Mouse (Mus musculus) hindbrain, embryonic 10.5 days (tissue): ENCODE results near the gene Ccdc130. TPM values are rescaled to one million over a fixed set of nuclear protein-coding genes. Genes with fewer than 3 reads are reported as not detected.

Experiments
- DNase-seq: peaks from one replicate; pipeline ENCODE4 v3.0.0-alpha.2; 2017; ENCODE audit warnings: low spot score
- H3K27ac ChIP-seq: fragments of 300-500 bp; sonication (generic); 2 replicates; pipeline ENCODE4 v1.5.1; 2016; ENCODE audit warnings: mild to moderate bottlenecking, moderate library complexity
- H3K27me3 ChIP-seq: fragments of 300-500 bp; sonication (generic); 2 replicates; pipeline ENCODE4 v1.6.1; 2016; ENCODE audit warnings: mild to moderate bottlenecking; ENCODE audit not compliant: poor library complexity, insufficient read depth, severe bottlenecking
- H3K36me3 ChIP-seq: fragments of 300-500 bp; sonication (generic); 2 replicates; pipeline ENCODE4 v1.6.1; 2016; ENCODE audit warnings: mild to moderate bottlenecking, moderate library complexity
- H3K4me1 ChIP-seq: fragments of 300-500 bp; sonication (generic); replicated peaks from 2 replicates; pipeline ENCODE4 v1.6.1; 2016; ENCODE audit warnings: mild to moderate bottlenecking
- H3K4me3 ChIP-seq: fragments of 300-500 bp; sonication (generic); 2 replicates; pipeline ENCODE4 v1.5.1; 2016; ENCODE audit warnings: mild to moderate bottlenecking, moderate library complexity
- H3K9me3 ChIP-seq: fragments of 300-500 bp; sonication (generic); 2 replicates; pipeline ENCODE4 v1.6.1; 2016; ENCODE audit warnings: mild to moderate bottlenecking, moderate library complexity
- WGBS: fragments of 180-500 bp; shearing (Covaris S2); methylation state at CpG from one replicate; pipeline ENCODE4 v1.1.7; 2016; 5-methylcytosine and 5-hydroxymethylcytosine counted together
- polyA plus RNA-seq: library from polyadenylated mRNA; unstranded; fragments of >200 nt; fragmentation: Nextera tagmentation; extraction: Ambion mirVana; gene quantifications from 2 replicates; pipeline ENCODE4 v1.2.1, GENCODE M21; 2016

Ccdc130 gene
- polyA plus RNA-seq, 1 experiment from 2014 or later = 27.2 TPM

DNA sequence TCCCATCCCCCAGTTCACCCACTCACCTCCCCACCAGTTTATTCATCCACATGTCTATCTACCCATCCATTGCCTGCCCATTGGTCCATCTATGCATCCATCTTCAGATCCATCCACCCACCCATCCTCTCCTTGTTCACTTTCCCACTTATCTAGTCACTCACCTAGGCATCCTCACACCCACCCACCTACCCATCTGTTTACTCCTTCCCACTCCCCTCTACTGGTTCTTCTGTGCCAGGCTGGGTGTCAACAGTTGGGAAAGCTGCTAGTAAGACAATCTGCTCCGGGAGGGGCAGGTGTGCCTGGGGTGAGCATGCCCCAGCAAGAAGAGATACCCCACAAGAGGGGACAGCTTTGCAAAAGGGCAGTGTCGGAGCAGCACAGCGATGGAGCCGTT is 9.1 kb downstream of the Ccdc130 start:
- peaks cover 19% of the 10 kb centered on the region for H3K4me1 ChIP-seq
- peaks cover 84% of the 10 kb centered on the region for H3K36me3 ChIP-seq
- H3K4me3 ChIP-seq = no peak overlapping the region
- 95% methylated on average over 4 of the region's 4 CpGs for WGBS
- no peak for DNase-seq
- no peaks in the 10 kb centered on the region for H3K9me3 ChIP-seq
- no peak overlapping the region for H3K27ac ChIP-seq
- no peaks in the 10 kb centered on the region for H3K27me3 ChIP-seq

DNA sequence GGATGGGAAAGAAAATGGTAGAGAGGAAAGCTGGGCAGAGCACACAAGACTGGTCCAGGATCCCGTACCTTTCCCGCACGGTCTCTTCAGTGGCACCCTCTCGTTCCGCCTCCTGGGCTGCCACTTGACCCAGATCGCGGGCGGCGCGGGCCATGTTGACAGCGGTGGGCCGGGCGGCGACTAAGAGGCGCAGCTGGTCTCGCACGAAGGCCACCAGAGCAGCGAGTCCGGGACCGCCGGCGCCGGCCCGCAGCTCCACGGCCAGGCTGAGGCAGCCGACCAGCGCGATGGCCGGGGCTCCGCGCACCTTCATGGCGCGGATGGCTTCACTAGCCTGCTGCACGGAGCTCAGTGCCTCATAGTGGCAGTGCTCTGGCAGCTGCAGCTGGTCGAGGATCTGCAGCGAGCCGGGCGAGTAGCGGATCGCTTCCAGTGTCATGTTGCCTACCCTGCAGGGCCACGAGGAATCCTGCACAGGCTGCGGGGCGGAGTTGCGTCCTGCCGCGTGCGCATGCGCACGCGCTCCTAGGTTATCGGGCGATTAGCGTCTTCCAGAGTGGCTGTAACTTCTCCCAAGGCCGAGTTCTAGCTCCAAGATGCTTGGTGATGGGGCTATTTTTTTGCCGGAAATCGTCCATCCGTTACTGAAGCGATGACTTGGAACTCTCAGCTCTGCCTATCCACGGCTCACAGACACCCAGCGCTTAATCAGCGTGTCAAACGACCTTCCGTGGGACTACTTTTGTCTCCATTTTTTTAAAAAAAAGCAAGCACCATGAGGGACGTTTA is 13.2 kb downstream of the Ccdc130 start, which contains the start of gene Mri1:
Mri1 (minus strand) TSS at position 505 of the 789 bp plus-strand sequence.
- H3K27me3 ChIP-seq = no peaks in the 10 kb centered on the region
- WGBS = under 1% methylated on average over 64 of the region's 64 CpGs
- peaks cover 82% of the 10 kb centered on the region for H3K36me3 ChIP-seq
- H3K4me3 ChIP-seq = peak within 1 kb of the TSS; percentile 86
- peak within 1 kb of the TSS; percentile 93 for H3K27ac ChIP-seq
- H3K9me3 ChIP-seq = no peaks in the 10 kb centered on the region
- peaks cover 22% of the 10 kb centered on the region for H3K4me1 ChIP-seq
- DNase-seq = peak; percentile 93

DNA sequence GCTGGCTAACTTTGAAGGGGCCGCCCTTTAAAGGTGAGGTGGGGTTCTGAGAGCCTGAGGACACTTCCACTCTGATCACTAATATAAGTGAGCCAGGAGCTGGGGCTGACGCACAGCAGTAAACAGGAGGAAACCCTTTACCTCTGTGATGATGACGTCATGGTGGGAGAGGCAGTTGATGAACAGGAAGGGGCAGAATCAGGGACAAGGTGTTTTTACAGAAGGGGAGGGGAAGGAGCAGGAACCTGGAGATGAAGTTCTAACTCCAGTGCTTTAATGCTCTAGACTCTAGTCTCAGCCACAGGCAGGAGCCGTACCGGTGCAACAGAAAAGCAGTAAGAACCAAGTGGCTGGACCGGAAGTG is 13.7 kb downstream of the Ccdc130 start:
- Histone ChIP-seq H3K27me3 (no peaks in the 10 kb centered on the region), H3K27ac (peak overlapping the region; percentile 93), H3K36me3 (peaks cover 82% of the 10 kb centered on the region), H3K9me3 (no peaks in the 10 kb centered on the region), H3K4me3 (peak overlapping the region; percentile 86), H3K4me1 (peaks cover 22% of the 10 kb centered on the region)
- DNase-seq = no peak
- 19% methylated on average over 6 of the region's 6 CpGs for WGBS

DNA sequence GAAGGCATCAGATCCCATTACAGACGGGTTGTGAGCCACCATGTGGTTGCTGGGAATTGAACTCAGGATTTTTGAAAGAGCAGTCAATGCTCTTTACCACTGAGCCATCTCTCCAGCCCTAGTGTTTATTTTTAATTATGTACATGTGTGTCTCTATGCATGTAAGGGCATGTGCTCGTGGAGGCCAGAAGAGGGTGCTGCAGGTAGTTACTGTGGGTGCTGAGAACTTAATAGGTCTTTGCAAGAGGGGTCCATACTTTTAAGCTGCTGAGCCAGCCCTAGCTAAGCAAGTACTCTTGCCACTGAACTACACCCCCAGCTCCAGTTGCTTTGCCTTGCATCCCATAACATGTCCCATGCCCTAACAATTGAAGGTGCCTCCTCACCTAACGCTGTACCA is 14.3 kb downstream of the Ccdc130 start:
- Histone ChIP-seq H3K36me3 (peaks cover 82% of the 10 kb centered on the region), H3K4me3 (peak overlapping the region; percentile 86), H3K4me1 (peaks cover 22% of the 10 kb centered on the region), H3K9me3 (no peaks in the 10 kb centered on the region), H3K27ac (peak overlapping the region; percentile 93; the same call in 1 of the 2 replicates), H3K27me3 (no peaks in the 10 kb centered on the region)
- WGBS = 81% methylated on average over 3 of the region's 3 CpGs
- DNase-seq = no peak

DNA sequence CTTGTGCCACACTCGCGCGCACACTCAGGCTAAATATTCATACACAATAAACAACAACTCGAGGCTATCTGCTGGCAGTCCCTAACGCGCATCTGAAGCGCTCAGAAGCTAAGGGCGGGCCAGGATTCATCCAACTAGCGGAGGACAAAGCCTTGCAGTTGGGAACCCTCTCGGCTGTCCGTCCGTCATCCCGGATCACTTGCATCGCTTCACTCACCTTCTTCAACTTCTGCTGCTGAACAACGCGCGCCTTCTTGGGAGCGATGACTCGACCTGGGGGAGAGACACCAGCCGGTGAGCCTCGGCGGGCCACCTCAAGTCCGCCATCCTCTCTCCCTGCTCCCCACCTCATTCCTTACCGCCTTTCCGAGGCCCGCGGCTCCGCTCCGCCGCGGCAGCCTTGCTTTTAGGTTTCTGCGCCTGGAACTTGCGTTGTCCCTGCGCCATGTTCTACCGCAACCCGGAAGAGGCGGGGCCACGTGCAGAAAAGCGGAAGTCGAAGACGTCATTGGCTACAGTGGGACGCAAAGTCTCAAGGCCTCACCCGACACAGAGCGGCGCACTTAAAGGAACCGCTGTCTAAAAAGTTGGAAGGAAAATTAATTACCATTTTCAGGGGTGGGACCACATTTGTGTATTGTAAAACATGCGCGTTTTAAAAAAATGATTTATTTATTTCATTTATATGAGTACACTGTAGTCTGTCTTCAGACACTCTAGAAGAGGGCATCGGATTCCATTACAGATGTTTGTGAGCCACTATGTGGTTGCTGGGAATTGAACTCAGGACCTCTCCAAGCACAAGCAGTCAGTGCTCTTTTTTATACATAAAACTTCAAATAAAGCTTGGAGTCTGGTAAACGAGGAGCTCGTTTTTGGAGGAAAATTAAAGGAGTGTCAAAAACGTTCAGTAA is 20.7 kb downstream of the Ccdc130 start, which contains the start of gene D8Ertd738e:
D8Ertd738e (minus strand) TSS at position 463 of the 914 bp plus-strand sequence.
- H3K27ac ChIP-seq = peak within 1 kb of the TSS; percentile 89
- H3K9me3 ChIP-seq = no peaks in the 10 kb centered on the region
- no peaks in the 10 kb centered on the region for H3K27me3 ChIP-seq
- H3K36me3 ChIP-seq = peaks cover 83% of the 10 kb centered on the region
- H3K4me3 ChIP-seq = peak within 1 kb of the TSS; percentile 93
- peaks cover 10% of the 10 kb centered on the region; the same call in 1 of the 2 replicates for H3K4me1 ChIP-seq
- DNase-seq = peak; percentile 90
- WGBS = 5% methylated on average over 52 of the region's 52 CpGs

DNA sequence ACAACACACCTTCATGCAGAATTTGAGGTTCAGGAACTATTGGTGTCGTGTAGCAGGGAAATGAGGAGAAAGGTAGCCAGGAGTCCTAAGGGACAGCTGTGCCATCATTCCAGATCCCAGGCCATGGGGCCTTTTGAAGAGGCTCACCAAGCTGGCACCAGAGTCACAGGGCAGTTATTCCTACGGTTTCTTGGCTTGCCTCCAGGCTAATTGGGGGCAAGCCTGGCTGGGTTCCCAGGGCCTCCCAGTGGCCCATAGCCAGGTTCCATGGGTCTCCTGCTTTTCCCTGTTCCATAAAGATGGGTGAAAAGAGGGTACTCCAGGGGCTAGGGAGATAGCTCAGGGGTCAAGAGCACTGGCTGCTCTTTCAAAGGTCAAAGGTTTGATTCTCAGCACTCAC is 28.4 kb downstream of the Ccdc130 start:
- DNase-seq = no peak
- 79% methylated on average over 2 of the region's 2 CpGs for WGBS
- H3K36me3 ChIP-seq = peaks cover 36% of the 10 kb centered on the region
- no peaks in the 10 kb centered on the region for H3K9me3 ChIP-seq
- H3K27me3 ChIP-seq = no peaks in the 10 kb centered on the region
- H3K4me1 ChIP-seq = peaks cover 8% of the 10 kb centered on the region
- no peak overlapping the region for H3K27ac ChIP-seq
- H3K4me3 ChIP-seq = no peak overlapping the region

DNA sequence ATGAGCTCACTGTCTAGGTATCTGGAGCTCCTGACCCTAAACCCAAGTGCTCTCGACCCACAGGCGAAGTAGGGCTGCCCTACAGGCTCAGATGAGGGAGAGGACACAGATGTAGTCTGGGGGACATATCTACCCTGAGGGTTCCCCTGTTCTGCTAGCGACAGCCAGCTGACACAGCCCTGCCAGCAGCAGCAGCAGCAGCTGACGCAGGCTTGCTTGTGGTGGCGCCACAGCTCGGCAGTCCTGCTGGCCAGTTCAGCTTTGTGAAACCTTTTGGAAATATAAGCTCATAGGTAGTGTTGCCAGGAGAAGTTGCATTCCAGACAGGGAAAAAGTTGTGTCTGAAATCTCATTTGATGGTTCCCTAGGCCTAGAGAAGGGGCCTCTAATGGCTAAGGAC is 29.0 kb downstream of the Ccdc130 start:
- Histone ChIP-seq H3K4me1 (peaks cover 11% of the 10 kb centered on the region), H3K27ac (no peak overlapping the region), H3K9me3 (no peaks in the 10 kb centered on the region), H3K36me3 (peaks cover 29% of the 10 kb centered on the region), H3K4me3 (no peak overlapping the region), H3K27me3 (no peaks in the 10 kb centered on the region)
- WGBS = 63% methylated on average over 6 of the region's 6 CpGs
- no peak for DNase-seq

DNA sequence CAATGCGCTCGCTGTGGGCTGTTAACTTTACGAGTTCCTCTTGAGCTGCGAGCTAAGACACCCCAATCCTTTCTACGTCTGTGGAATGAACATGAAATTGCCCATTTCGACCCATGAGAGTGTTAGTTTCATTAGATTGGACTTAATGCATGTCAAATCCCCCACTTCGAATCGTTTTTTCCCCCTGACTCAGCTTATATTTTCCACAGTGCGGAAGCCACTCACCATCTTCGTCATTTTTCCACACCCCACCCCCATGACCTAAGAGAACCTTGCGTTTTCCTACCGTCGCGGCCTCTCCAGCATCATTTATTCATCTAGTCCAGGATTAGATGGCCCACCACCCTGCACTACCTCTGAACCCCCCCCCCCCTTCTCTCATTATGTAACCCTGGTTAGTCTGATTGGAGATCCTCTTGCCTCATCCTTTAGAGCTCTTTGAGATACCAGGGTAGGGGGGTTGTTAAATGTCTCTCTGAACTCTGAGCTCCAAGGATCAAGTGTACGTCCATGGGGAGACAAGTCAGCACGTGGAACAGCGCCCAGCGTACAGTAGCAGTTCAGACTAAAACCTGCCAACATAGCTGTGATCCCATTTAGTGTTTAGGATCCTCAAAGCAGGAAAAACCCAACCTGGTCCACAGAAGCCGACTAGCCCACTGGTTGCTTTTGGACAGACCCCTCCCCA is 32.5 kb downstream of the Ccdc130 start:
- DNase-seq = no peak
- Histone ChIP-seq H3K9me3 (no peaks in the 10 kb centered on the region), H3K36me3 (peaks cover 23% of the 10 kb centered on the region), H3K27ac (peak overlapping the region; percentile 98), H3K27me3 (no peaks in the 10 kb centered on the region), H3K4me1 (peaks cover 28% of the 10 kb centered on the region), H3K4me3 (peak overlapping the region; percentile 98)
- WGBS = 22% methylated on average over 19 of the region's 19 CpGs

DNA sequence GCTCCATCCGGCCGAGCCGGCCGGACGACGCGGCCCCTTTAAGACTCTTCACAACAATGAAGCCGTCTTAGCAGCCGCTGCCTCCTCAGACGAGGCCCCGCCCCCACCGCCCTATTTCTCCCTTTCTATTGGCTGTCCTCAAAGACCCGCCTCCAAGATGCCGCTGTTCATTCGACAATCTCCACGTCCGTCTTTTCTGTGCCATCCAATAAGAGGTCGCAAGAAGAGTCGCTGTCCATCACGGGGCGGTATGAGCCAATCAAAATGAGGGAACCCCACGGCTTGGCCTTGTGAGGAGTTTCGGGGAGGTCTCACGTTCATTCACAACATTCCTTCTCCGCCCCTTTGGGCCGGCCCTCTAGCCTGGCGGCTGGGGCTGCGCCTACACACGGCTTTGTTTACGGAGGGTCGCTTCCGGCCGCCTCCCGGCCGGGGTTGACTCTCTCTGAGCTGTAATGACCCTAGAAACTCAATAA is 33.1 kb downstream of the Ccdc130 start, which contains the start of gene Zswim4:
Zswim4 (minus strand) TSS at position 58 of the 476 bp plus-strand sequence.
- under 1% methylated on average over 35 of the region's 35 CpGs for WGBS
- peaks cover 28% of the 10 kb centered on the region for H3K4me1 ChIP-seq
- H3K4me3 ChIP-seq = peak within 1 kb of the TSS; percentile 98
- no peaks in the 10 kb centered on the region for H3K27me3 ChIP-seq
- no peaks in the 10 kb centered on the region for H3K9me3 ChIP-seq
- peak; percentile 99 for DNase-seq
- peak within 1 kb of the TSS; percentile 98 for H3K27ac ChIP-seq
- peaks cover 29% of the 10 kb centered on the region for H3K36me3 ChIP-seq

DNA sequence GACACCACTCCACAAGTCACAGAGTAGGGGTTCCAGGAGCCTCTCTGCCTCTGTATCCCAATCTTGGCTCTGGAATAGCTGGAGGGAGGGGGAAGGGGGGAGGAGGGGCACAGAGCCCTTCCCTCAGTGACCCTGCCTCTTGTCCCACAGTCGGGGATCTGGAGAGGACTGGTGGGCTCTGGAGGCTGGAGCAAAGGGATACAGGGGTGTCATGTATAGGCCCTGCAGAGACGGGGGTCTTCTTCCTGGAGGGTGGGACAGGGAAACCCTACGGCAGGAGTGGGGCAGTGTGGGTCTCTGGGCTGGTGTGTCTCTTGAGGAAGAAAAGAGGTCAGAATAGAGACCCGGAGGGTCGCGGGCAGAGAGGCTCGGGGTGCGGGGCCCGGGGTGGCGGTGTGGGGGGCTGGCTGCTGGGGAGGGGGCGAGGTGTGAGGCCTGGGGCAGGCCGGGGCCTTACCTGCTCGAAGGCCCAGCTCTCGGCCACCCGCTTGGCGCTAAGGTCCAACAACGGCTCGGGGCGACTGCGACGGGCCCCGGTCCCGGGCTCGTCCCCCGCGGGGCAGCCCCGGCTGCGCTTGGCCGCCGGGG is 33.7 kb downstream of the Ccdc130 start:
- WGBS = under 1% methylated on average over 30 of the region's 30 CpGs
- no peak for DNase-seq
- H3K27ac ChIP-seq = peak overlapping the region; percentile 98

DNA sequence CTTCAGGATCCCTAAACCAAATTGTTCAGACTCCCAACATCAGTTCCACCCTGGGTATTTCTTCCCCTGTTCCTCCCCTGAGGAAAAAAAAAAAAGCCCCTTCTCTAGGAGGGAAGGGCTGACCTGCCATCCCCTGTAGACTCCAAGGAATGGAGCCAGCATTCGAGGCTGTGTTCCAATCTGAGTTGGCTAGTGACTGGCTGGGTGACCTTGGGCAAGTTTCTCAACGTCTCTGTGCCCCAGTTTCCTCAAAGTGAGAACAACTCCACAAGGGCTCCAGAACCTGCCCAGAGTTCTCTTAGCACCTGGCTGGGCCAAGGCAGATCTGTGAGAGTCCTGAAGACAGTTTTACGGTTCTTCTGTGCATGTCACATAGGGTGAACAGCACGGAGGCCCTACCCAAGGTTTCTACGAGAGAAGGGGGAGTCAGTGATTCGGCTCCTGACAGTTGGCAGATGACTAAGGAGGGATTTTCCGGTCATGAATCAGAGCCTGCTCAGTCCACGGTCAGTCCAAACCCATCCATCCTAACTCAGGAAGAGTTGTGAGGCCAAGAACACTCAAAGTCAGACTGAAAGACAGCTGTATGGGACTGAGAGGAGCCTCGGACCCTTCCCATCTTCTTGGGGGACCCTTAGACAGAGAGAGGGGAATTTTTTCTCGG is 34.3 kb downstream of the Ccdc130 start:
- peaks cover 41% of the 10 kb centered on the region for H3K36me3 ChIP-seq
- peak overlapping the region; percentile 98 for H3K27ac ChIP-seq
- H3K9me3 ChIP-seq = no peaks in the 10 kb centered on the region

More for the DNA sequence above, 33.7 kb downstream of the Ccdc130 start:
- Histone ChIP-seq H3K9me3 (no peaks in the 10 kb centered on the region), H3K4me1 (peaks cover 28% of the 10 kb centered on the region), H3K36me3 (peaks cover 35% of the 10 kb centered on the region), H3K4me3 (peak overlapping the region; percentile 98), H3K27me3 (no peaks in the 10 kb centered on the region)

More for the DNA sequence above, 34.3 kb downstream of the Ccdc130 start:
- no peak for DNase-seq
- Histone ChIP-seq H3K4me3 (peak overlapping the region; percentile 98), H3K4me1 (peaks cover 28% of the 10 kb centered on the region), H3K27me3 (no peaks in the 10 kb centered on the region)
- WGBS = 45% methylated on average over 10 of the region's 10 CpGs
